Mouse (Mus musculus) small intestine, adult 2 months (tissue): ENCODE results near the gene Egln2. TPM values are rescaled to one million over a fixed set of nuclear protein-coding genes. Genes with fewer than 3 reads are reported as not detected.

ENCODE experiments used
- H3K27ac ChIP-seq: fragments of 200-500 bp; 2 replicates; pipeline ENCODE4 v1.5.1; 2012; ENCODE audit warnings: low read depth, low read length, control low read depth, inconsistent platforms; ENCODE audit not compliant: insufficient read depth
- H3K27me3 ChIP-seq: fragments of 200-500 bp; 2 replicates; pipeline ENCODE4 v1.6.1; 2012; ENCODE audit warnings: mild to moderate bottlenecking, moderate library complexity, low read length, inconsistent platforms; ENCODE audit not compliant: control insufficient read depth, insufficient read depth
- H3K36me3 ChIP-seq: fragments of 200-500 bp; 2 replicates; pipeline ENCODE4 v1.6.1; 2012; ENCODE audit warnings: mild to moderate bottlenecking, low read length, control low read depth, inconsistent platforms; ENCODE audit not compliant: control insufficient read depth, insufficient read depth
- H3K4me1 ChIP-seq: fragments of 200-500 bp; 2 replicates; pipeline ENCODE4 v1.6.1; 2012; ENCODE audit warnings: low read length, inconsistent platforms, mixed read lengths; ENCODE audit not compliant: control insufficient read depth, insufficient read depth, insufficient read length
- H3K4me3 ChIP-seq: fragments of 200-500 bp; 2 replicates; pipeline ENCODE4 v1.5.1; 2012; ENCODE audit warnings: low read depth, mild to moderate bottlenecking, control low read depth, inconsistent platforms, low read length, moderate library complexity
- CTCF ChIP-seq: fragments of 200-500 bp; IDR thresholded peaks from 2 replicates; pipeline ENCODE4 v1.5.1; 2012; ENCODE audit warnings: low read depth, mild to moderate bottlenecking, control low read depth, inconsistent platforms, low read length, moderate library complexity, mixed read lengths; ENCODE audit not compliant: insufficient replicate concordance, insufficient read length; ENCODE audit errors: extremely low read depth
- POLR2A ChIP-seq: fragments of 200-500 bp; IDR thresholded peaks from 2 replicates; pipeline ENCODE4 v1.6.1; 2012; ENCODE audit warnings: low read depth, mild to moderate bottlenecking, control low read depth, inconsistent platforms, low read length, moderate library complexity
- WGBS: fragments of 180-500 bp; shearing (Covaris S2); methylation state at CpG from one replicate; pipeline ENCODE4 v1.1.7; 2018; 5-methylcytosine and 5-hydroxymethylcytosine counted together
- polyA plus RNA-seq: library from polyadenylated mRNA; depleted of rRNA; stranded (reverse); fragments of >200 nt; gene quantifications from 2 replicates; pipeline ENCODE4 v1.2.3, GENCODE M21; 2012

The Egln2 gene
- polyA plus RNA-seq, 1 experiment, result 129 TPM

DNA sequence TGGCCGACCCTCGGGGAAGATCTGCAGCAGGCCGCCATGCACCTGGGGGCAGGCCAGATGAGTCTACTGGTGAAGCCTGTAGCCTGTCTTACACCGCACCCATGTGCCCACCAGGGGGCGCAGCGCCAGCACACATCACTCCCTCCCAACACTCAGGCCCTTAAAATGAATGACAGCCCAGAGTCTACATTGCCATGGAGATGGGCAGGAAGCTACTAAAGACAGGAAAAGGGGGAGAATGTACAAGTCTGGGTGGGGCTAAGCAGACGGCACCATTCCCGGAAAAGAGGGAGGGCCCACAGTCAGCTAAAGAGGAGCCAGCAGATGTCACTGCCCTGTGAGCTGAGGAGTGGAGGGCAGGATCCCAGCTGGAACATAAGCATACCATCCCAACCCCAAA lies 6.7 kb downstream of the Egln2 start:
- Histone ChIP-seq H3K4me1 (peaks cover 23% of the 10 kb centered on the region), H3K27ac (0 out of 2 replicates have a peak overlapping the region, but pooled peaks have one; percentile 17), H3K4me3 (no peak overlapping the region), H3K36me3 (peaks cover 24% of the 10 kb centered on the region), H3K27me3 (no peaks in the 10 kb centered on the region)
- TF ChIP-seq CTCF, result peak; percentile 92
- no peak for TF ChIP-seq POLR2A
- WGBS, result 7% methylated on average over 8 of the region's 8 CpGs

DNA sequence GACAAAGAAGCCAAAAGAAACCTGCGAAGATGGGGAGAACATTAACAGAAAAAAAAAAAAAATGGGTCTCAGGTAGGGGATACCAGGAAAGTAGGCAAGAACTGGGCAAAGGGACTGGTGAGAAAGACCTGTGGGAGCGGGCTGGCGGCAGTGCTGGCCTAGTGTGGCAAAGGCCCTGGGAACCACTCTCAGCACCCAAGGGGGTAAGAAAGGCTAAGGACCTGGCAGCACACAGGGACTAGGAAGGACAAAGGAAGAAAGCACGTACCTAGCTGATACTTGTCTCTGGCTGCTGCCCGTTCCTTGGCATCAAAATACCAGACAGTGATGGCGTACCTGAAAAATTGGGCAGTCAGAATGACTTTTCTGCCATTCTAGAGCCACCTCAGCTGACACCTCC lies 7.3 kb downstream of the Egln2 start:
- Histone ChIP-seq H3K27me3 (no peaks in the 10 kb centered on the region), H3K4me1 (peaks cover 18% of the 10 kb centered on the region), H3K4me3 (no peak overlapping the region), H3K36me3 (peaks cover 24% of the 10 kb centered on the region), H3K27ac (no peak overlapping the region)
- 97% methylated on average over 6 of the region's 6 CpGs for WGBS
- no peak for TF ChIP-seq POLR2A
- TF ChIP-seq CTCF, result no peak

- no peak for TF ChIP-seq CTCF
- TF ChIP-seq POLR2A, result no peak
- Histone ChIP-seq H3K4me1 (peaks cover 17% of the 10 kb centered on the region; the same call in 1 of the 2 replicates), H3K4me3 (no peak overlapping the region), H3K27me3 (no peaks in the 10 kb centered on the region), H3K27ac (no peak overlapping the region), H3K36me3 (peaks cover 24% of the 10 kb centered on the region)
- WGBS, result 96% methylated on average over 9 of the region's 9 CpGs
These were observed 8.4 kb downstream of the Egln2 start for GRCm38 (mm10) chr7:27158171-27158570.

GRCm38 (mm10) chr7:27156005-27156404 lies 10.6 kb downstream of the Egln2 start:
- Histone ChIP-seq H3K4me3 (no peak overlapping the region), H3K36me3 (peaks cover 24% of the 10 kb centered on the region), H3K27ac (no peak overlapping the region), H3K27me3 (no peaks in the 10 kb centered on the region), H3K4me1 (peaks cover 12% of the 10 kb centered on the region; the same call in 1 of the 2 replicates)
- 79% methylated on average over 13 of the region's 13 CpGs for WGBS
- TF ChIP-seq CTCF (no peak), POLR2A (no peak)

- no peak within 1 kb of the TSS for H3K27ac ChIP-seq
- TF ChIP-seq POLR2A, result no peak
- no peak for TF ChIP-seq CTCF
These were observed 13.3 kb downstream of the Egln2 start, which contains the start of gene Cyp2t4 for GRCm38 (mm10) chr7:27153205-27153764. TSS of gene Cyp2t4 (plus strand) at chr7:27153714.

DNA sequence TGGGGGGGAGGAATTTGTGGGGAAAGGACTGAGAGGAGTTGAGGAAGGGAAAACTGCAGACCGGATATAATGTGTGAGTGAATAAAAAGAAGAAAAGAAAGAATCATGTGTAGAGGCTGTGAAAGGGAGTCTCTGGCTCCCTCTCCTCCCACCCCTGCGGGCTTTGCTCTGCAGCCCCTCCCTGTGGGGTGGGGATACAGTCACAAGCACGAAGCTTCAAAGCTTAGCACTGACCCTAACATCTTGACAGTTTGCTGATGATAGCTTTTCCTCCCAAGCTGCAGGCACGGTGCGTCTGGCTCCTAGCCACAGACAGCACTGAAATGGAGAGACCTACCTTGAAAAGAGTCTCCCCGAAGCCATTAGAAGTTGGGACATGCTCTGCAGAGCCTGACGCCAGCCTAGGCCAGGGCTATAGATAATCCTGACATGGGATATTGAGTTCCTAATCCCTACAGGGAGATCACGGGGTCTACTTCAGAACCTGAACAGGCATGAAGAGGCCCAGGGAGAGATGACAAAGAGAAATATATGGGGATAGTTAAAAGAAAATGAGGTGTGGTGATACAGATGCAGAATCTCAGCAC lies 30.1 kb downstream of the Egln2 start:
- H3K36me3 ChIP-seq, result no peaks in the 10 kb centered on the region
- no peak overlapping the region for H3K27ac ChIP-seq
- H3K4me3 ChIP-seq, result no peak overlapping the region
- WGBS, result 55% methylated on average over 8 of the region's 8 CpGs
- peaks cover 4% of the 10 kb centered on the region for H3K4me1 ChIP-seq
- no peaks in the 10 kb centered on the region for H3K27me3 ChIP-seq
- TF ChIP-seq POLR2A (no peak), CTCF (no peak)

More at GRCm38 (mm10) chr7:27153205-27153764, 13.3 kb downstream of the Egln2 start, which contains the start of gene Cyp2t4:
- Histone ChIP-seq H3K4me3 (no peak within 1 kb of the TSS), H3K27me3 (no peaks in the 10 kb centered on the region), H3K36me3 (peaks cover 11% of the 10 kb centered on the region), H3K4me1 (peaks cover 3% of the 10 kb centered on the region; the same call in 1 of the 2 replicates)
- WGBS, result 13% methylated on average over 10 of the region's 10 CpGs

GRCm38 (mm10) chr7:27133757-27134156 lies 32.8 kb downstream of the Egln2 start:
- H3K4me1 ChIP-seq, result peaks cover 4% of the 10 kb centered on the region
- no peaks in the 10 kb centered on the region for H3K36me3 ChIP-seq
- no peak overlapping the region for H3K27ac ChIP-seq
- WGBS, result 43% methylated on average over 4 of the region's 4 CpGs
- no peaks in the 10 kb centered on the region for H3K27me3 ChIP-seq
- H3K4me3 ChIP-seq, result no peak overlapping the region
- TF ChIP-seq CTCF (no peak), POLR2A (no peak)

- 19% methylated on average over 12 of the region's 12 CpGs for WGBS
- H3K4me3 ChIP-seq, result no peak overlapping the region
These were observed 33.4 kb downstream of the Egln2 start for GRCm38 (mm10) chr7:27133156-27133555.

More at GRCm38 (mm10) chr7:27133156-27133555, 33.4 kb downstream of the Egln2 start:
- no peaks in the 10 kb centered on the region for H3K36me3 ChIP-seq
- H3K27ac ChIP-seq, result no peak overlapping the region
- H3K27me3 ChIP-seq, result no peaks in the 10 kb centered on the region
- H3K4me1 ChIP-seq, result peaks cover 4% of the 10 kb centered on the region
- TF ChIP-seq CTCF (no peak), POLR2A (no peak)
